In genomic region chr4:132113411-132114095, GRCm38 (mm10) we compare ENCODE assay signal across 8 mouse cellular contexts. TPM values are rescaled to one million over a fixed set of nuclear protein-coding genes. Genes with fewer than 3 reads are reported as not detected.
A peak's percentile ranks its signal among the peaks of the same experiment; 100 is the strongest.
DNase-seq lines count a peak whose midpoint lies in the region; ATAC-seq and TF ChIP-seq lines count a peak whose summit lies in the region.

No protein-coding gene starts in this region.

- 0 out of 2 replicates have a peak overlapping the region, but pooled peaks have one; percentile 14 for H3K9ac ChIP-seq in embryonic facial prominence, embryonic 14.5 days (ENCODE audit: low read depth, low read length)
- no peak overlapping the region for H3K9ac ChIP-seq in midbrain, embryonic 15.5 days

- H3K9me3 ChIP-seq in embryonic facial prominence, embryonic 14.5 days (ENCODE audit: control insufficient read depth, low read length): no peaks in the 10 kb centered on the region
- H3K9me3 ChIP-seq in limb, embryonic 10.5 days (replicated peaks): no peaks in the 10 kb centered on the region
- no peaks in the 10 kb centered on the region for H3K9me3 ChIP-seq in midbrain, embryonic 15.5 days

- H3K4me3 ChIP-seq in gastrocnemius, adult 2 months: peak overlapping the region; percentile 52
- peak overlapping the region; percentile 24 for H3K4me3 ChIP-seq in embryonic facial prominence, embryonic 14.5 days (ENCODE audit: low read depth, low read length)
- H3K4me3 ChIP-seq in limb, embryonic 10.5 days: peak overlapping the region; percentile 42
- H3K4me3 ChIP-seq in midbrain, embryonic 15.5 days: peak overlapping the region; percentile 32

- DNase-seq in gastrocnemius, adult 2 months: peak; percentile 27
- DNase-seq in gastrocnemius, adult 18-20 months (ENCODE audit: low spot score): no peak
- peak; percentile 17 to 32 for DNase-seq in B cell, adult 2 months
- DNase-seq in embryonic facial prominence, embryonic 14.5 days (ENCODE audit: low spot score): no peak
- peak; percentile 35 for DNase-seq in limb, embryonic 10.5 days (ENCODE audit: low spot score)
- no peak for DNase-seq in right cerebral cortex, adult 18-20 months
- no peak for DNase-seq in frontal cortex, postnatal 14 days (ENCODE audit: low spot score in 2 of 2)

- intact Hi-C loops in gastrocnemius, adult 2 months (cut with DNase I): no loop called here

- H3K36me3 ChIP-seq in embryonic facial prominence, embryonic 14.5 days (ENCODE audit: control insufficient read depth, insufficient read depth, low read length): no peaks in the 10 kb centered on the region
- H3K36me3 ChIP-seq in limb, embryonic 10.5 days: no peaks in the 10 kb centered on the region
- H3K36me3 ChIP-seq in midbrain, embryonic 15.5 days (replicated peaks): no peaks in the 10 kb centered on the region

- 47% methylated on average over 37 of the region's 53 CpGs for WGBS in embryonic facial prominence, embryonic 14.5 days
- 35% methylated on average over 53 of the region's 53 CpGs for WGBS in limb, embryonic 10.5 days
- 40% methylated on average over 53 of the region's 53 CpGs for WGBS in midbrain, embryonic 15.5 days

- peaks cover 11% of the 10 kb centered on the region; the same call in 1 of the 2 replicates for H3K27me3 ChIP-seq in embryonic facial prominence, embryonic 14.5 days (replicated peaks; ENCODE audit: control insufficient read depth, insufficient read depth, low read length)
- H3K27me3 ChIP-seq in limb, embryonic 10.5 days (ENCODE audit: low read depth, poor library complexity, severe bottlenecking): peaks cover 38% of the 10 kb centered on the region
- H3K27me3 ChIP-seq in midbrain, embryonic 15.5 days (replicated peaks): no peaks in the 10 kb centered on the region

- peak overlapping the region; percentile 50 for H3K4me2 ChIP-seq in embryonic facial prominence, embryonic 14.5 days (ENCODE audit: low read depth, low read length)
- H3K4me2 ChIP-seq in midbrain, embryonic 15.5 days: peak overlapping the region; percentile 49

- no peaks in the 10 kb centered on the region for H3K4me1 ChIP-seq in embryonic facial prominence, embryonic 14.5 days (ENCODE audit: control insufficient read depth, insufficient read depth, low read length)
- H3K4me1 ChIP-seq in limb, embryonic 10.5 days: peaks cover 13% of the 10 kb centered on the region
- 0 out of 2 replicates have a peak, but pooled peaks cover 3% of the 10 kb centered on the region for H3K4me1 ChIP-seq in midbrain, embryonic 15.5 days

- no peak for ATAC-seq in embryonic facial prominence, embryonic 14.5 days (ENCODE audit: low read depth)
- no peak for ATAC-seq in midbrain, embryonic 15.5 days (replicated peaks)

- no peak overlapping the region for H3K27ac ChIP-seq in gastrocnemius, adult 2 months
- H3K27ac ChIP-seq in embryonic facial prominence, embryonic 14.5 days (replicated peaks; ENCODE audit: low read depth, low read length): no peak overlapping the region
- 0 out of 2 replicates have a peak overlapping the region, but pooled peaks have one; percentile 26 for H3K27ac ChIP-seq in limb, embryonic 10.5 days
- no peak overlapping the region for H3K27ac ChIP-seq in midbrain, embryonic 15.5 days

- no peak for TF ChIP-seq CTCF in gastrocnemius, adult 2 months (IDR thresholded peaks at IDR 0.05)

RNA-seq across cellular contexts. Expression of gene Oprd1, which starts 30.7 kb away (rescaled TPM):
- not detected for total RNA-seq in gastrocnemius, adult 2 months (2021)
- total RNA-seq in gastrocnemius, adult 18-20 months (2021): under 1 TPM; 0.07 TPM
- 0.19 and 0.26 TPM in 2 replicates for polyA plus RNA-seq in embryonic facial prominence, embryonic 14.5 days (2014; fragmentation: Nextera tagmentation; extraction: Ambion mirVana)
- 0.16 and 0.19 TPM in 2 replicates for polyA plus RNA-seq in limb, embryonic 10.5 days (2016; fragmentation: Nextera tagmentation; extraction: Ambion mirVana)
- 0.37 and 0.48 TPM in 2 replicates for polyA plus RNA-seq in midbrain, embryonic 15.5 days (2015; fragmentation: Nextera tagmentation; extraction: Ambion mirVana)

RNA-seq across cellular contexts. Expression of gene Epb41, which starts 38.4 kb away (rescaled TPM):
- total RNA-seq in gastrocnemius, adult 2 months (2021): 100 to 1,000 TPM; 102 to 113 TPM
- total RNA-seq in gastrocnemius, adult 18-20 months (2021): 100 to 1,000 TPM; 108 to 134 TPM
- 64.9 and 65.1 TPM in 2 replicates for polyA plus RNA-seq in embryonic facial prominence, embryonic 14.5 days (2014; fragmentation: Nextera tagmentation; extraction: Ambion mirVana)
- 105 and 122 TPM in 2 replicates for polyA plus RNA-seq in limb, embryonic 10.5 days (2016; fragmentation: Nextera tagmentation; extraction: Ambion mirVana)
- polyA plus RNA-seq in midbrain, embryonic 15.5 days (2015; fragmentation: Nextera tagmentation; extraction: Ambion mirVana): 74.4 and 80.1 TPM in 2 replicates

RNA-seq across cellular contexts. Expression of gene Gm10300, which starts 39.1 kb away (rescaled TPM):
- total RNA-seq in gastrocnemius, adult 2 months (2021): under 1 TPM in 1 of 2 experiments, not detected in 1; 0.08 TPM
- under 1 TPM in 1 of 2 experiments, not detected in 1; 0.09 TPM for total RNA-seq in gastrocnemius, adult 18-20 months (2021)
- 0.07 and 0.14 TPM in 2 replicates for polyA plus RNA-seq in embryonic facial prominence, embryonic 14.5 days (2014; fragmentation: Nextera tagmentation; extraction: Ambion mirVana)
- polyA plus RNA-seq in limb, embryonic 10.5 days (2016; fragmentation: Nextera tagmentation; extraction: Ambion mirVana): not detected in 2 replicates
- 0.08 TPM in 1 of 2 replicates, not detected in the other for polyA plus RNA-seq in midbrain, embryonic 15.5 days (2015; fragmentation: Nextera tagmentation; extraction: Ambion mirVana)

Comparison
In these comparisons a context has a peak if more than half of its experiments do, and no peak if none do; other contexts are left out.
1. DNase-seq: peak in gastrocnemius, adult 2 months (single experiment), B cell, adult 2 months (2 of 2) and limb, embryonic 10.5 days (single experiment); none in gastrocnemius, adult 18-20 months (single experiment), embryonic facial prominence, embryonic 14.5 days (single experiment), right cerebral cortex, adult 18-20 months (single experiment) and frontal cortex, postnatal 14 days (0 of 2).
2. Peak in every context shown above with its lines, with median percentiles within 50 percentile points of each other: H3K4me3 ChIP-seq.